Mouse (Mus musculus) urinary bladder, postnatal 25 days (tissue): ENCODE results near the gene Grid1.

ENCODE experiments used
- DNase-seq: peaks from one replicate; pipeline ENCODE4 v3.0.0; 2022; ENCODE audit warnings: low spot score

Gene Grid1

GRCm38 (mm10) chr14:35008674-35009073 is 188.8 kb downstream of the Grid1 start:
- no peak for DNase-seq

DNA sequence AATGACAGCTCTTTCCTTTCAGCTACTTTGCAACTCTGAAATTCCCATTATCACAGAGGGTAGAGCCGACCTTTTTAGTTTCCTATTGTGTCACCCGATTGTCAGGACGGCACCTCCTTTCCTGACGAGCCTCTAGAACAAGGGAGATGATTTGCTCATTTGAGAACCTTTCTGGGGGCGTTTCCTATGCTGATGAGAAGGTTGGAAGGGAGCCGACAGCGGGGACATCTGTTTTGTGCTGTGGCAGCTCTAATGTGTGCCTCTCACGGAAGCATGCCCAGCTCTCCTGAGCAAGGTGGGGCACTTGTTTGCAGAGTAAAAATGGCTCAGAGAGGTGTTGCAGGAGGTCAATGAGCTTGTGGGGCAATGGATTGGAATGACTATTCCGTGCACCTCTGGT is 189.2 kb downstream of the Grid1 start:
- DNase-seq: no peak

GRCm38 (mm10) chr14:35026686-35027085 is 206.8 kb downstream of the Grid1 start:
- DNase-seq: no peak

GRCm38 (mm10) chr14:35027501-35028140 is 207.7 kb downstream of the Grid1 start:
- DNase-seq: no peak

GRCm38 (mm10) chr14:35029626-35030025 is 209.7 kb downstream of the Grid1 start:
- no peak for DNase-seq

DNA sequence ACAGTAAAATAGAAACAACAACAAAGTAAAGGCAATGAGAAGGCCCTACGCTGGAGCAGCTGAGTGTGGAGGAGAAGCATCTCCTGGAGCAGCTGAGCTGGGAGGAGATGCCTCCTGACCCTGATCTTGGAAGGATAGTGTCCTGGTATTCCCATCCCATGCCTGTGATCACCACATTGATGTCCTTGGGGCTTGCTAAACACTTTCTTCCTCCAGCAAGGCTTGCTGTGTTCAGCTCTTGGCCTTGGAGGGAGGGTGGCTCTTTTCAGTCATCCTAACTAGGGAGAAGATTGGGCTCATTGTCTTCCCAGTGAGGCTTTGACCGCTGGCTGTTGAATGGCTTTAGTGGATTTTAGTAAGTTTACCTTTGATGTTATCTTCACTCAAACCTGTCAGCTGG is 210.4 kb downstream of the Grid1 start:
- no peak for DNase-seq

DNA sequence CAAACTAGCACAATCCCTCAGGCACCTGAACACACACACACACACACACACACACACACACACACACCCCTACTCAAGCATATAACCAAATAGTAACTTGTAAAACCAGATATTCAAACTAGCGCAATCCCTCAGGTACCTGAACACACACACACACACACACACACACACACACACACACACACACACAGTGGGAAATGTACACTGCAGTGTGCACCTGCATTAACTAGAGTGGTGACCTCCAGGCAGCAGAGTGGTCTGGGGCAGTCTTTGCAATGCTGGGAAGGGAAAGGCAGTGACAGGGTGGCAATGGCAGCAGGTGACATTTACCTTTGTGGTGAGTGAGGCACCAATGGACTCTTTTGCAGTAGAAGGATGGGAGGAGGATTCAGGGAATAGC is 212.4 kb downstream of the Grid1 start:
- DNase-seq: no peak

- DNase-seq: no peak
Observed at GRCm38 (mm10) chr14:35044268-35044667, 224.4 kb downstream of the Grid1 start.

GRCm38 (mm10) chr14:35044918-35045698 is 225.2 kb downstream of the Grid1 start:
- no peak for DNase-seq

DNA sequence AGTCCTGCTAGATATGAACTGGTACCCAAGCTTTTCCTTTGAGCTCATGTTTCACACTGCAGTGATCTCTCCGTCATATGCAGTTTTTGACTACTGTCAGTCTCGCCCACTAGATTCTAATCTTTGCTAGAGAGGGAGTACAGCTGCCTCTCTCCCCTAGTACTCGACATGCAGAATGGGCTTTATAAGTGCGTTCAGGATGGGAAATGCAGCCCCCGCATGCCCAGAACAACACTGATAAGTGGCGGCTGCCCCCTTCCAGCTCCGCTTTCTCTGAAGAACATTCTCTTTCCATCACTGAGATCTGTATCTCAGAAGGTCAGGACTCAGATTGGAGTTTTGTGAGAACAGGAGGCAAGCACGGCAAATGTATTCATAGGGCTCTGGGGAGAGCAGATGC is 229.3 kb downstream of the Grid1 start:
- DNase-seq: no peak

DNA sequence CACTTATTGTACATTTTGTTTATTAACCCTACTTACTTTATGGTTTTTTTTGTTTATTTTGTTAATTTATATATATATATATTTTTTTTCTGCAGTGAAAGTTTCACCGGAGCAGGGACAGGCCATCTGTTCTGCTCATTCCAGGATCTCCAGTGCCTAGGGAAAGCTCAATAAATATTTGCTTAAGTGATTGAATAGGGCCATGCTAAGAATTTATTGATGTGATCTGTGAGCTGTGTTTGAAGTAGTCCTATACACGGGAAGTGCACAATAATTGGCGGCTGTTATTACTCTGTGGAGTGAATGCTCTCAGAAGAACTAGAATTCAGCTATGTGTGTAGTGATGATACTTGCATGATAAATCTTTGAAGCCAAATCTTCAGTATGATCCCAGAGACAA is 234.2 kb downstream of the Grid1 start:
- DNase-seq: no peak

GRCm38 (mm10) chr14:35074636-35075035 is 254.7 kb downstream of the Grid1 start:
- DNase-seq: no peak

DNA sequence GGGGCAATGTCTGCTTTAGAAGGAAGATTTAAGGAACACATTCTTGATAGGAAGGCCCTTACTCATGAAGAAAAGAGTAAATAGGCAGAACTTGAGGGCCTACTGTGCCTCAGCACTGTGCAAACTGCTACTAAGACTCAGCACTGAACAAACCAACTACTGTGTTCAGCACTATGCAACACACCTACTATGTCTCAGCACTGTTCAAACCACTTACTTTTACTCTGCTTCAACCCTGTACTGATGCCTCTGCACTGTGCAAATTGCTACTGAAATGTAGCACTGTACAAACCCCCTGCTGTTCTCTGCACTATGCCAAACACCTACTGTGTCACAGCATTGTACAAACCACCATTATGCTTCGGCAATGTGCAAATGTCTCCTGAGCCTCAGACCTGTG is 260.0 kb downstream of the Grid1 start:
- DNase-seq: no peak

DNA sequence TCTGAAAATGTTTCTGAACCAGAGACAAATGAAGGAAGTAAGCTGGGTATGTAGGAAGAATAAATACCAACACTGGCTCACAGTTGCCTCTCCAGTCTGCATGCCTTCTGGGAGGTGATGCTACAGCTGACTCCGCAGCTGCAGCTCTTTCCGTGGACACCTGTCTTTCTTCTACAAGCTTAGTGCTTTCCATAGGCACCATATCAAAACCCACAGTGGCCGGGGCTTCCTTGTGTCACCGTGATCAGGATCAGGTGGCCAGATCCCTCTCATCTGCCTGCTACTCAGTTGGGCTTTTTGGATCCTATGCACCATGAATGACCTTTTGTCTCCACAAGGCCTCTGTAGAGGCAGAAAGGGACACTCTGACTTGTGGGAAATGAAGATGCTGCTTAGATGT is 272.7 kb downstream of the Grid1 start:
- DNase-seq: no peak

DNA sequence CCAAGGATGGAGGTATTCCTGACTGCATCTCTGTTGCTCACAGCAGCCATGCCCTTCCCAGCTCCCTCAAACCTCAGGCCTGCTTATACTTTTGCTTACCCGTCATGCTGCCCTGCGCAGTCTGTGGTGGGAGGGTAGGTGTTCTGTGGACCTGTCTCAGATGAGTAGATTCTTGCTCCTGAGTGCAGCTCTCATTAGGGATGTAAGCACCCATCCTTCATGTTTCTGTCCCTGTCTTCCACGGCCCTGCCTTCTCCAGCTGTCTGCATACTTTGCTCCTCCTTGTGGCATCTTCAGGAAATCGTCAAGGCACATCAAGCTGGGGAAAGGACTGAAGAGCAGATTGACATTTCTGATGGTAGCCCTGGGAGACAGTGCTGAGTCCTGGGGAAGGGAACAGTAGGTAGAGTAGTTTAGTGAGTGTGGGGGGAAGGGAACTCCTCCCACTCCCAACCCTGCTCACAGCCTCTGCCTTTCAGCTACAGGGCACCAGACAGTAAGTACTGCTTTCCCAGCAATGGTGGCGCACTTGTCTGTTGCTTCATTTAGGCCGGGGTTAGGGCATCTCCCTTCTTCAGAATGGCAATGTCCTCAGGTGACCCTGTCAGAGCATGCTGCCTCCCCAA is 273.8 kb downstream of the Grid1 start:
- no peak for DNase-seq

DNA sequence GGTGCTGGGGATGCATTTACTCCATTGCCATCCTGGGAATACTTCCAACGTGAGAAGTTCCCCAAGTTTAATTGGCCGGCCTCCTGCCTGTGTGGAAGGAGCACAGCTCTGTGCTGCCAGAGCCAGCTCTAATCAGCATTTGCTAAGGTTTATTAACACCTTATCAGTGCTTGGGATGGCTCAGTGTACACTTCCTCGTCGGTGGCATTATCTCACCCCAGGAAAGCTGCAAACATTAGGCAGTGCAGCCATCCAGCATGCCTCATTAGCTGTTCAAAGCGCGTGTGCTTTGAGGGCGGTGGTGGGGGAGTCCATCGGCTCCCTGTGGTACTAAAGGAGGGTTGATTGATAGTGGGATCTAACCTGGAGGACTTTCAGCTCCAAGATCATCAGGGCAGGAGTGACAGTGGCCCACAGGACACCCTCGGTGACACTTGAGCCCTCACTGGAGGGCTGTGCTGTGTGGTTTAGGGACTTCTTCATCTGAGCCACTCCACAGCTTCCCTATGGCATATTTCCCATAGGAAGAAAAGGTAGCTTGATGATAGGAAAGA is 275.7 kb downstream of the Grid1 start:
- DNase-seq: no peak

GRCm38 (mm10) chr14:35096085-35096484 is 276.2 kb downstream of the Grid1 start:
- no peak for DNase-seq

GRCm38 (mm10) chr14:35097166-35097565 is 277.3 kb downstream of the Grid1 start:
- no peak for DNase-seq

- DNase-seq: no peak
Observed at GRCm38 (mm10) chr14:35103639-35104210, 283.8 kb downstream of the Grid1 start.

- DNase-seq: no peak
Observed at GRCm38 (mm10) chr14:35107596-35107995, 287.7 kb downstream of the Grid1 start.

GRCm38 (mm10) chr14:35110928-35111327 is 291.0 kb downstream of the Grid1 start:
- peak; percentile 4 for DNase-seq
